14 mouse cellular contexts compared by ENCODE assay signal in genomic region chr12:13707747-13708146, GRCm38 (mm10).
DNase-seq lines count a peak whose midpoint lies in the region; ATAC-seq and TF ChIP-seq lines count a peak whose summit lies in the region.
"Had no signal": no experiment of that assay in that cellular context is flagged by ENCODE, and none has a peak within 500 bp of the region (broad histone marks: within the 10 kb centered on the region; RNA-seq: fewer than 3 reads in every experiment).

No protein-coding gene starts in this region.

- no peak for TF ChIP-seq POLR2A in lung, adult 2 months (IDR thresholded peaks at IDR 0.05; ENCODE audit: borderline replicate concordance, extremely low read depth, low read depth, low read length)

- no peak for TF ChIP-seq CTCF in lung, adult 2 months (IDR thresholded peaks at IDR 0.05; ENCODE audit: insufficient read depth, low read length)

- WGBS in lung, adult 2 months: 78% methylated on average over 5 of the region's 5 CpGs

- 0 out of 2 replicates have a peak, but pooled peaks have one; percentile 44 for ATAC-seq in frontal cortex, adult (ENCODE audit: low TSS enrichment)
- ATAC-seq: forebrain, embryonic 13.5 days; inflammation-experienced regulatory T-cells, adult 6 months had no signal

- no peak overlapping the region for H3K4me3 ChIP-seq in lung, adult 2 months (replicated peaks; ENCODE audit: extremely low read depth, low read depth, low read length)
- H3K4me3 ChIP-seq: forebrain, embryonic 13.5 days; heart, embryonic 13.5 days; hindbrain, embryonic 10.5 days had no signal

- no peaks in the 10 kb centered on the region for H3K4me1 ChIP-seq in lung, adult 2 months (ENCODE audit: control insufficient read depth, insufficient read depth, low read length)
- H3K4me1 ChIP-seq: heart, embryonic 13.5 days had no signal

- no peak for DNase-seq in frontal cortex, postnatal 14 days (ENCODE audit: low spot score in 2 of 2)
- DNase-seq in kidney, postnatal 4 days: peak; percentile 12 to 20
- DNase-seq in kidney, postnatal 25 days: no peak
- DNase-seq in lung, postnatal 10 days: peak; percentile 9
- DNase-seq in lung, adult 2 months: no peak
- peak; percentile 8 for DNase-seq in retina, postnatal 1 day
- no peak for DNase-seq in testis, postnatal 14 days (ENCODE audit: low spot score)
- DNase-seq: kidney, postnatal 10 days; layer of hippocampus, adult 9-11 months had no signal

Comparison
In these comparisons a context has a peak if more than half of its experiments do, and no peak if none do; other contexts are left out.
1. DNase-seq: peak in kidney, postnatal 4 days (2 of 2), lung, postnatal 10 days (single experiment) and retina, postnatal 1 day (single experiment); none in frontal cortex, postnatal 14 days (0 of 2), kidney, postnatal 25 days (0 of 2), lung, adult 2 months (single experiment) and testis, postnatal 14 days (single experiment).